Mouse (Mus musculus): ENCODE results near the gene Gm10330. TPM values are rescaled to one million over a fixed set of nuclear protein-coding genes. Genes with fewer than 3 reads are reported as not detected.
"Not testable (repeated sequence)": the region's sequence is repeated elsewhere in the genome, so short reads cannot be mapped to it uniquely, and the experiment has no call there.

The Gm10330 gene
- polyA plus RNA-seq (2014; fragmentation: Nextera tagmentation; extraction: Ambion mirVana) = 0.26 and 0.27 TPM in 2 replicates

DNA sequence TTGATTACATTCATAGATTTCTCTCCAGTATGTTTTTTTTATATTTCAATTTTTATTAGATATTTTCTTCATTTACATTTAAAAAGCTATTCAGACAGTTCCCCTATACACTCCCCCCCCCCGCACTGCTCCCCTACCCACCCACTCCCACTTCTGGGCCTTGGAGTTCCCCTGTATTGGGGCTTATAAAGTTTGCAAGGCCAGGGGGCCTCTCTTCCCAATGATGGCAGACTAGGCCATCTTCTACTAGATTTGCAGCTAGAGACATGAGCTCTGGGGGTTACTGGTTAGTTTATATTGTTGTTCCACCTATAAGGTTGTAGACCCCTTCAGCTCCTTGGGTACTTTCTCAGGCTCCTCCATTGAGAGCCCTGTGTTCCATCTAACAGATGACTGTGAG lies at the start of gene Gm10330:
Gene Gm10330 (minus strand): TSS at position 101 of the 400 bp plus-strand sequence.
- 96% methylated on average over 1 of the region's 1 CpGs for WGBS
- not testable (repeated sequence) for H3K9me3 ChIP-seq (ENCODE audit: control insufficient read depth, low read length); H3K9ac ChIP-seq (replicated peaks; ENCODE audit: low read length); H3K4me3 ChIP-seq (replicated peaks; ENCODE audit: low read depth, low read length); H3K4me2 ChIP-seq (ENCODE audit: low read length); H3K27ac ChIP-seq (replicated peaks; ENCODE audit: low read depth, low read length); H3K4me1 ChIP-seq (ENCODE audit: control insufficient read depth, insufficient read depth, low read length); ATAC-seq (ENCODE audit: low FRiP score, low TSS enrichment); H3K27me3 ChIP-seq (ENCODE audit: control insufficient read depth, insufficient read depth, low read length); DNase-seq; H3K36me3 ChIP-seq (ENCODE audit: control insufficient read depth, insufficient read depth, low read length)

DNA sequence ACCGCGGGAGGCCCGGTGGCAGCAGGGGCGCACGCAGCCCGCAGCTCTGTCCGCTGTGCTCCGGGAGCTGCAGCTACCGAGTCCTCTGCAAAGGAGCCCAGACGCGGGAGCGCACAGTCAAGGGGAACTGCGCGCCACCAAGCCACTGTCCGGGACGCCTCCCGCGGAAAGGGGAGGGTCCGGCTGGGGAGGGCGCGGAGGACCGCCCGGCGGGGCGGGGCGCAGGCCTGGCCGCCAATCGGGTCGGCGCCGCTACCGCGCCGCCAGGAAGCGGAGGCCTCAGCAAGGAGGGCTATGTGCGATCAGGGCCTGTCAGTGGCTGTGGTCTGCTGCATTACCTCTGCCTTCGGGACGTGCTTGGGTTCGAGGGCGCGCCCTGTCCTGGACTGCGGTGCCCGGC lies 20.7 kb upstream of the Gm10330 start:
- H3K27ac ChIP-seq (replicated peaks; ENCODE audit: low read depth, low read length); H3K27me3 ChIP-seq (ENCODE audit: control insufficient read depth, insufficient read depth, low read length); H3K4me1 ChIP-seq (ENCODE audit: control insufficient read depth, insufficient read depth, low read length); H3K36me3 ChIP-seq (ENCODE audit: control insufficient read depth, insufficient read depth, low read length); H3K4me2 ChIP-seq (ENCODE audit: low read length); ATAC-seq (ENCODE audit: low FRiP score, low TSS enrichment); DNase-seq; H3K9me3 ChIP-seq (ENCODE audit: control insufficient read depth, low read length); H3K4me3 ChIP-seq (replicated peaks; ENCODE audit: low read depth, low read length); H3K9ac ChIP-seq (replicated peaks; ENCODE audit: low read length): not testable (repeated sequence)
- 20% methylated on average over 42 of the region's 43 CpGs for WGBS

DNA sequence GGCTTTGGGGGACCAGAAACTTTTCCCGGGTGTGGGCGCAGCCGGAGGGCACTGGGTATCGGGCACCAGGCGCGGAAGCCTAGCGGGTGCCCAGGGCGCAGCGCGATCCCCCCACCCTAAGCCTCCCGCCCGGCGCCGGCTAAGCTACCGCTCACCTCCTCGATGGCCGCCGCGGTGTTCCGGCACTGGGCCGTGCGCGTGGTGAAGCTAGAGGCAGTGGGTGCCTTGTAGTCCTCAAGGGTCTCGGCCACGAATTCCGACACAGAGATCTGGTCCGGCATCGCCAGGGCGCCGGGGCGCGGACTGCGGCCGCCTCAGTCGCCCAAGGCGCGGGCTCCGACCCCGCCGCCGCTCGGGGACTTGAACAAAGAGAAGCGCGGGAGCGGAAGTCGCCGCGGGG lies 20.3 kb upstream of the Gm10330 start:
- H3K27me3 ChIP-seq (ENCODE audit: control insufficient read depth, insufficient read depth, low read length); H3K36me3 ChIP-seq (ENCODE audit: control insufficient read depth, insufficient read depth, low read length); H3K27ac ChIP-seq (replicated peaks; ENCODE audit: low read depth, low read length); H3K9me3 ChIP-seq (ENCODE audit: control insufficient read depth, low read length); DNase-seq; ATAC-seq (ENCODE audit: low FRiP score, low TSS enrichment); H3K4me2 ChIP-seq (ENCODE audit: low read length); H3K4me1 ChIP-seq (ENCODE audit: control insufficient read depth, insufficient read depth, low read length); H3K9ac ChIP-seq (replicated peaks; ENCODE audit: low read length); H3K4me3 ChIP-seq (replicated peaks; ENCODE audit: low read depth, low read length): not testable (repeated sequence)
- WGBS = 26% methylated on average over 29 of the region's 48 CpGs
